In the genomic region with DNA sequence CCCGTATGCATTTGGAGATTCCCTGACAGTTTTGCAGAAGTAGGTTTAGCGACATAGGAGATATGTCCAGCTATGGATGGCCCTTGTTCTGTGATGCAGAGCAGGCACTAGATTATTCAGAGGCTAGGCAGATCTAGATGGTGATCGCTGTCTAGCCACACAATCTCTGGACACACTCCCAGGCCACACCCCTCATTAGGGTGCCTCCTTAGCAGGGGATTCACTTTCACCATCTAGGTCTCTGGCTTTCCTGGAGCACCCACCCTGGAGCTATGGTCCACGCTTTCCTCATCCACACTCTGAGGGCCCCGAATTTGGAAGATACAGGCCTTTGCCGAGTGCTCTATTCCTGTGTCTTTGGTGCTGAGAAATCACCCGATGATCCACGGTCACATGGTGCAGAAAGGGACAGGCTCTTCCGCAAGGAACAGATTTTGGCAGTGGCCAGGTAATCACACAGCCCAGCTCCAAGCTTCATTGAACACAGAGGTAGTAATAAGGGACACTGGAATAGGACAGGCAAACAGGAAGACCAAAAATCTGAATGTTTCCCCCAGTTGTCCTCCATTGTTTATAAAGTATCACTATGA, we compare ENCODE assay signal across 7 mouse cellular contexts. TPM values are rescaled to one million over a fixed set of nuclear protein-coding genes. Genes with fewer than 3 reads are reported as not detected.
A peak's percentile ranks its signal among the peaks of the same experiment; 100 is the strongest.
DNase-seq lines count a peak whose midpoint lies in the region; ATAC-seq and TF ChIP-seq lines count a peak whose summit lies in the region.

No protein-coding gene starts in this region.

- no peak for TF ChIP-seq RAD21 in MEL (IDR thresholded peaks at IDR 0.05; ENCODE audit: low read depth, low read length)

- H3K27me3 ChIP-seq in MEL (ENCODE audit: control insufficient read depth in 1 of 2, insufficient read depth in 2 of 2, low read length in 2 of 2), result no peaks in the 10 kb centered on the region
- H3K27me3 ChIP-seq in embryonic facial prominence, embryonic 15.5 days, result no peaks in the 10 kb centered on the region
- H3K27me3 ChIP-seq in hindbrain, embryonic 14.5 days (ENCODE audit: control insufficient read depth, insufficient read depth, low read length), result no peaks in the 10 kb centered on the region
- H3K27me3 ChIP-seq in liver, embryonic 14.5 days (ENCODE audit: control insufficient read depth, insufficient read depth, low read length), result no peaks in the 10 kb centered on the region

- peak overlapping the region; percentile 53 for H3K4me2 ChIP-seq in embryonic facial prominence, embryonic 15.5 days (replicated peaks)
- H3K4me2 ChIP-seq in hindbrain, embryonic 14.5 days (replicated peaks), result peak overlapping the region; percentile 80
- H3K4me2 ChIP-seq in liver, embryonic 14.5 days (ENCODE audit: low read depth), result peak overlapping the region; percentile 89

- H3K4me3 ChIP-seq in MEL (ENCODE audit: control insufficient read depth in 1 of 2, insufficient read depth in 1 of 2, low read depth in 2 of 2, low read length in 2 of 2), result peak overlapping the region; percentile 71 to 73
- H3K4me3 ChIP-seq in embryonic facial prominence, embryonic 15.5 days (replicated peaks), result peak overlapping the region; percentile 64
- peak overlapping the region; percentile 52 for H3K4me3 ChIP-seq in hindbrain, embryonic 14.5 days (replicated peaks; ENCODE audit: low read length)
- peak overlapping the region; percentile 68 to 87 for H3K4me3 ChIP-seq in liver, embryonic 14.5 days (ENCODE audit: insufficient read depth in 1 of 2, low read depth in 2 of 2, low read length in 2 of 2)
- H3K4me3 ChIP-seq in olfactory bulb, adult 2 months (ENCODE audit: insufficient read depth, low read depth, low read length), result peak overlapping the region; percentile 69

- no peaks in the 10 kb centered on the region for H3K9me3 ChIP-seq in MEL (replicated peaks; ENCODE audit: insufficient read depth, low read length)
- no peaks in the 10 kb centered on the region for H3K9me3 ChIP-seq in embryonic facial prominence, embryonic 15.5 days (replicated peaks)
- H3K9me3 ChIP-seq in hindbrain, embryonic 14.5 days (ENCODE audit: control insufficient read depth, low read length), result no peaks in the 10 kb centered on the region
- H3K9me3 ChIP-seq in liver, embryonic 14.5 days (ENCODE audit: control insufficient read depth, low read length), result no peaks in the 10 kb centered on the region

- DNase-seq in A20 (ENCODE audit: low read depth, low spot score), result peak; percentile 34
- no peak for DNase-seq in MEL (ENCODE audit: low read depth, low spot score)
- DNase-seq in hindbrain, embryonic 14.5 days (ENCODE audit: low spot score), result no peak
- no peak for DNase-seq in liver, embryonic 14.5 days (ENCODE audit: low read depth in 3 of 3, low spot score in 3 of 3)
- DNase-seq in ovary, postnatal 36 days (ENCODE audit: low spot score), result no peak

- H3K9ac ChIP-seq in MEL (ENCODE audit: control insufficient read depth, low read depth, low read length, poor library complexity, severe bottlenecking), result peak overlapping the region; percentile 66
- H3K9ac ChIP-seq in embryonic facial prominence, embryonic 15.5 days, result peak overlapping the region; percentile 78
- H3K9ac ChIP-seq in hindbrain, embryonic 14.5 days, result peak overlapping the region; percentile 72
- peak overlapping the region; percentile 85 for H3K9ac ChIP-seq in liver, embryonic 14.5 days (replicated peaks)

- peaks cover 4 to 47% of the 10 kb centered on the region in 2 experiments; a peak in 3 of 4 replicates for H3K4me1 ChIP-seq in MEL (ENCODE audit: control insufficient read depth in 1 of 2, insufficient read depth in 2 of 2, low read length in 2 of 2)
- H3K4me1 ChIP-seq in embryonic facial prominence, embryonic 15.5 days, result peaks cover 12% of the 10 kb centered on the region
- H3K4me1 ChIP-seq in hindbrain, embryonic 14.5 days (replicated peaks; ENCODE audit: control insufficient read depth, insufficient read depth, low read length), result peaks cover 16% of the 10 kb centered on the region
- H3K4me1 ChIP-seq in liver, embryonic 14.5 days (replicated peaks; ENCODE audit: control insufficient read depth in 2 of 2, insufficient read depth in 2 of 2, low read length in 1 of 2), result peaks cover 81 to 83% of the 10 kb centered on the region in 2 experiments
- H3K4me1 ChIP-seq in olfactory bulb, adult 2 months (ENCODE audit: control insufficient read depth, insufficient read depth, low read length), result peaks cover 19% of the 10 kb centered on the region

- WGBS in embryonic facial prominence, embryonic 15.5 days, result 59% methylated on average over 9 of the region's 9 CpGs
- WGBS in hindbrain, embryonic 14.5 days, result 71% methylated on average over 9 of the region's 9 CpGs
- 53% methylated on average over 9 of the region's 9 CpGs for WGBS in liver, embryonic 14.5 days (ENCODE audit: insufficient replicate concordance)
- 31% methylated on average over 9 of the region's 9 CpGs for WGBS in olfactory bulb, adult 2 months

- TF ChIP-seq EP300 in MEL (IDR thresholded peaks at IDR 0.05; ENCODE audit: low read depth in 1 of 2, low read length in 2 of 2), result no peak
- no peak for TF ChIP-seq EP300 in liver, embryonic 14.5 days (IDR thresholded peaks at IDR 0.05; ENCODE audit: low read depth)

- no peak for ATAC-seq in embryonic facial prominence, embryonic 15.5 days (ENCODE audit: insufficient number of reproducible peaks, low FRiP score, low TSS enrichment, low read depth)
- no peak for ATAC-seq in hindbrain, embryonic 14.5 days (ENCODE audit: low FRiP score)
- ATAC-seq in liver, embryonic 14.5 days (ENCODE audit: insufficient read depth), result no peak

- H3K79me2 ChIP-seq in MEL (ENCODE audit: control insufficient read depth, insufficient read depth, low read length, poor library complexity), result peaks cover 1% of the 10 kb centered on the region; the same call in 1 of the 2 replicates

- H3K36me3 ChIP-seq in MEL (ENCODE audit: control insufficient read depth in 1 of 2, insufficient read depth in 2 of 2, low read length in 2 of 2), result peaks cover 0 to 14% of the 10 kb centered on the region in 2 experiments; a peak in 2 of 4 replicates
- H3K36me3 ChIP-seq in embryonic facial prominence, embryonic 15.5 days, result peaks cover 11% of the 10 kb centered on the region
- peaks cover 10% of the 10 kb centered on the region for H3K36me3 ChIP-seq in hindbrain, embryonic 14.5 days (replicated peaks; ENCODE audit: control insufficient read depth, insufficient read depth)
- H3K36me3 ChIP-seq in liver, embryonic 14.5 days (replicated peaks; ENCODE audit: control insufficient read depth, insufficient read depth, low read depth), result peaks cover 4% of the 10 kb centered on the region; the same call in 1 of the 2 replicates

- H3K27ac ChIP-seq in MEL (ENCODE audit: control insufficient read depth, low read depth, low read length), result no peak overlapping the region
- H3K27ac ChIP-seq in embryonic facial prominence, embryonic 15.5 days (replicated peaks), result peak overlapping the region; percentile 92; the same call in 1 of the 2 replicates
- H3K27ac ChIP-seq in hindbrain, embryonic 14.5 days, result peak overlapping the region; percentile 88
- peak overlapping the region; percentile 91 for H3K27ac ChIP-seq in liver, embryonic 14.5 days
- no peak overlapping the region for H3K27ac ChIP-seq in olfactory bulb, adult 2 months (ENCODE audit: insufficient read depth, low read depth, low read length)

- no peak for TF ChIP-seq POLR2A in MEL (IDR thresholded peaks at IDR 0.05; ENCODE audit: control insufficient read depth in 1 of 2, insufficient read depth in 1 of 2, low read depth in 1 of 2, low read length in 2 of 2, poor library complexity in 1 of 2)
- no peak for TF ChIP-seq POLR2A in olfactory bulb, adult 2 months (IDR thresholded peaks at IDR 0.05; ENCODE audit: insufficient read depth, low read depth, low read length)

- TF ChIP-seq CTCF in MEL (IDR thresholded peaks at IDR 0.05 in 2 of 3, conservative IDR thresholded peaks at IDR 0.05 in 1 of 3; ENCODE audit: control insufficient read depth in 1 of 3, insufficient read depth in 1 of 3, low read depth in 2 of 3, low read length in 3 of 3, poor library complexity in 1 of 3, severe bottlenecking in 1 of 3), result no peak
- TF ChIP-seq CTCF in liver, embryonic 14.5 days (IDR thresholded peaks at IDR 0.05; ENCODE audit: low read depth), result no peak
- no peak for TF ChIP-seq CTCF in olfactory bulb, adult 2 months (IDR thresholded peaks at IDR 0.05; ENCODE audit: insufficient read depth, low read depth, low read length)

RNA-seq across cellular contexts. Expression of a gene that starts 4.2 kb away (rescaled TPM):
- 9.6 TPM in 2 replicates for total RNA-seq in MEL (2012; rRNA removed)
- polyA plus RNA-seq in MEL (2012; ENCODE audit: insufficient read depth in 1 of 2, insufficient read length in 2 of 2, low read depth in 1 of 2, low replicate concordance in 2 of 2, missing spikeins in 1 of 2), result 10 to 100 TPM in 1 of 2 experiments, not detected in 1; 12.7 TPM
- polyA plus RNA-seq in embryonic facial prominence, embryonic 15.5 days (2015; fragmentation: Nextera tagmentation; extraction: Ambion mirVana), result 27.9 and 28.0 TPM in 2 replicates
- 32.1 and 39.7 TPM in 2 replicates for polyA plus RNA-seq in hindbrain, embryonic 14.5 days (2014; fragmentation: Nextera tagmentation; extraction: Ambion mirVana)
- polyA plus RNA-seq in liver, embryonic 14.5 days (2012; rRNA removed), result 19.5 and 20.0 TPM in 2 replicates
- 13.1 and 17.0 TPM in 2 replicates for polyA plus RNA-seq in liver, embryonic 14.5 days (2014; fragmentation: Nextera tagmentation; extraction: Ambion mirVana)
- polyA plus RNA-seq in olfactory bulb, adult 2 months (2012; ENCODE audit: insufficient read depth, insufficient read length, low replicate concordance, missing spikeins), result not detected in 2 replicates

RNA-seq across cellular contexts. Expression of a gene that starts 22.7 kb away (rescaled TPM):
- 21.2 and 21.3 TPM in 2 replicates for total RNA-seq in MEL (2012; rRNA removed)
- polyA plus RNA-seq in MEL (2012; ENCODE audit: insufficient read depth in 1 of 2, insufficient read length in 2 of 2, low read depth in 1 of 2, low replicate concordance in 2 of 2, missing spikeins in 1 of 2), result 10 to 100 TPM in 1 of 2 experiments, not detected in 1; 32.1 TPM
- polyA plus RNA-seq in embryonic facial prominence, embryonic 15.5 days (2015; fragmentation: Nextera tagmentation; extraction: Ambion mirVana), result 21.7 and 25.1 TPM in 2 replicates
- 5.8 and 7.7 TPM in 2 replicates for polyA plus RNA-seq in hindbrain, embryonic 14.5 days (2014; fragmentation: Nextera tagmentation; extraction: Ambion mirVana)
- polyA plus RNA-seq in liver, embryonic 14.5 days (2012; rRNA removed), result 25.9 and 31.5 TPM in 2 replicates
- polyA plus RNA-seq in liver, embryonic 14.5 days (2014; fragmentation: Nextera tagmentation; extraction: Ambion mirVana), result 25.9 and 27.4 TPM in 2 replicates
- polyA plus RNA-seq in olfactory bulb, adult 2 months (2012; ENCODE audit: insufficient read depth, insufficient read length, low replicate concordance, missing spikeins), result not detected in 2 replicates

RNA-seq across cellular contexts. Expression of a gene that starts 24.0 kb away (rescaled TPM):
- total RNA-seq in MEL (2012; rRNA removed), result 0.46 and 1.8 TPM in 2 replicates
- polyA plus RNA-seq in MEL (2012; ENCODE audit: insufficient read depth in 1 of 2, insufficient read length in 2 of 2, low read depth in 1 of 2, low replicate concordance in 2 of 2, missing spikeins in 1 of 2), result 1 to 10 TPM in 1 of 2 experiments, not detected in 1; 1.2 TPM
- 10.3 and 15.2 TPM in 2 replicates for polyA plus RNA-seq in embryonic facial prominence, embryonic 15.5 days (2015; fragmentation: Nextera tagmentation; extraction: Ambion mirVana)
- polyA plus RNA-seq in hindbrain, embryonic 14.5 days (2014; fragmentation: Nextera tagmentation; extraction: Ambion mirVana), result 11.5 and 11.8 TPM in 2 replicates
- 2.2 TPM in 2 replicates for polyA plus RNA-seq in liver, embryonic 14.5 days (2012; rRNA removed)
- 1.3 and 1.4 TPM in 2 replicates for polyA plus RNA-seq in liver, embryonic 14.5 days (2014; fragmentation: Nextera tagmentation; extraction: Ambion mirVana)
- not detected in 2 replicates for polyA plus RNA-seq in olfactory bulb, adult 2 months (2012; ENCODE audit: insufficient read depth, insufficient read length, low replicate concordance, missing spikeins)

RNA-seq across cellular contexts. Expression of a gene that starts 24.4 kb away (rescaled TPM):
- total RNA-seq in MEL (2012; rRNA removed), result 11.8 and 12.6 TPM in 2 replicates
- polyA plus RNA-seq in MEL (2012; ENCODE audit: insufficient read depth in 1 of 2, insufficient read length in 2 of 2, low read depth in 1 of 2, low replicate concordance in 2 of 2, missing spikeins in 1 of 2), result 10 to 100 TPM in 1 of 2 experiments, not detected in 1; 34.5 TPM
- polyA plus RNA-seq in embryonic facial prominence, embryonic 15.5 days (2015; fragmentation: Nextera tagmentation; extraction: Ambion mirVana), result 52.3 and 59.1 TPM in 2 replicates
- polyA plus RNA-seq in hindbrain, embryonic 14.5 days (2014; fragmentation: Nextera tagmentation; extraction: Ambion mirVana), result 26.9 and 27.6 TPM in 2 replicates
- 156 and 166 TPM in 2 replicates for polyA plus RNA-seq in liver, embryonic 14.5 days (2012; rRNA removed)
- 184 and 209 TPM in 2 replicates for polyA plus RNA-seq in liver, embryonic 14.5 days (2014; fragmentation: Nextera tagmentation; extraction: Ambion mirVana)
- polyA plus RNA-seq in olfactory bulb, adult 2 months (2012; ENCODE audit: insufficient read depth, insufficient read length, low replicate concordance, missing spikeins), result not detected in 2 replicates

RNA-seq across cellular contexts. Expression of a gene that starts 31.3 kb away (rescaled TPM):
- total RNA-seq in MEL (2012; rRNA removed), result 16.1 and 24.3 TPM in 2 replicates
- 10 to 100 TPM in 1 of 2 experiments, not detected in 1; 34.9 TPM for polyA plus RNA-seq in MEL (2012; ENCODE audit: insufficient read depth in 1 of 2, insufficient read length in 2 of 2, low read depth in 1 of 2, low replicate concordance in 2 of 2, missing spikeins in 1 of 2)
- polyA plus RNA-seq in embryonic facial prominence, embryonic 15.5 days (2015; fragmentation: Nextera tagmentation; extraction: Ambion mirVana), result 13.3 and 14.6 TPM in 2 replicates
- polyA plus RNA-seq in hindbrain, embryonic 14.5 days (2014; fragmentation: Nextera tagmentation; extraction: Ambion mirVana), result 9.3 and 10.3 TPM in 2 replicates
- 11.0 and 12.4 TPM in 2 replicates for polyA plus RNA-seq in liver, embryonic 14.5 days (2012; rRNA removed)
- 2.7 and 3.0 TPM in 2 replicates for polyA plus RNA-seq in liver, embryonic 14.5 days (2014; fragmentation: Nextera tagmentation; extraction: Ambion mirVana)
- not detected in 2 replicates for polyA plus RNA-seq in olfactory bulb, adult 2 months (2012; ENCODE audit: insufficient read depth, insufficient read length, low replicate concordance, missing spikeins)

Comparison
In these comparisons a context has a peak if more than half of its experiments do, and no peak if none do; other contexts are left out.
1. H3K27ac ChIP-seq: peak in embryonic facial prominence, embryonic 15.5 days (single experiment), hindbrain, embryonic 14.5 days (single experiment) and liver, embryonic 14.5 days (single experiment); none in MEL (single experiment) and olfactory bulb, adult 2 months (single experiment).
2. Peak in every context shown above with its lines, with median percentiles within 50 percentile points of each other: H3K4me3 ChIP-seq, H3K9ac ChIP-seq and H3K4me2 ChIP-seq.